Mouse (Mus musculus): ENCODE measurements around the gene Slc2a8. TPM values are rescaled to one million over a fixed set of nuclear protein-coding genes. Genes with fewer than 3 reads are reported as not detected.

Slc2a8 gene
- total and polyA plus RNA-seq, 3 experiments, result 7.4 to 16.0 TPM; not detected in 1

- TF ChIP-seq MAX (IDR thresholded peaks at IDR 0.05; ENCODE audit: low read length), result peak; percentile 65; the same call in 1 of the 2 replicates
- 0 out of 2 replicates have a peak, but pooled peaks have one; percentile 77 for TF ChIP-seq POLR2AphosphoS5 (IDR thresholded peaks at IDR 0.05; ENCODE audit: borderline replicate concordance, low read depth, low read length)
- TF ChIP-seq MXI1 (IDR thresholded peaks at IDR 0.05; ENCODE audit: low read depth, low read length), result peak; percentile 93
Measured at GRCm38 (mm10) chr2:32961192-32961995, 20.5 kb downstream of the Slc2a8 start, which contains the start of the genes Rpl12 and Lrsam1 (continued).

- no peak for TF ChIP-seq CHD2 (IDR thresholded peaks at IDR 0.05; ENCODE audit: low read length)
- no peak for TF ChIP-seq JUND (IDR thresholded peaks at IDR 0.05; ENCODE audit: low read depth, low read length)
- no peak for TF ChIP-seq TAL1 (IDR thresholded peaks at IDR 0.05; ENCODE audit: low read length)
- TF ChIP-seq BHLHE40 (IDR thresholded peaks at IDR 0.05; ENCODE audit: borderline replicate concordance, low read depth, low read length), result no peak
- TF ChIP-seq GATA1 (IDR thresholded peaks at IDR 0.05; ENCODE audit: low read depth, low read length), result no peak
- TF ChIP-seq ETS1 (IDR thresholded peaks at IDR 0.05; ENCODE audit: low read depth, low read length), result no peak
- no peak for TF ChIP-seq TBP (IDR thresholded peaks at IDR 0.05; ENCODE audit: low read depth, low read length)
- no peak for TF ChIP-seq ZC3H11A (IDR thresholded peaks at IDR 0.05; ENCODE audit: low read depth, low read length)
- TF ChIP-seq MAFK (IDR thresholded peaks at IDR 0.05; ENCODE audit: borderline replicate concordance, low read depth, low read length), result no peak
- no peak for TF ChIP-seq POLR2AphosphoS5 (IDR thresholded peaks at IDR 0.05; ENCODE audit: borderline replicate concordance, low read depth, low read length)
- TF ChIP-seq ELF1 (IDR thresholded peaks at IDR 0.05; ENCODE audit: low read depth, low read length), result no peak
- TF ChIP-seq KAT2A (conservative IDR thresholded peaks at IDR 0.05; ENCODE audit: low read depth, low read length), result no peak
- TF ChIP-seq TCF12 (IDR thresholded peaks at IDR 0.05; ENCODE audit: low read depth, low read length), result no peak
- TF ChIP-seq USF2 (IDR thresholded peaks at IDR 0.05; ENCODE audit: borderline replicate concordance in 1 of 2, insufficient read depth in 1 of 2, low read depth in 1 of 2, low read length in 2 of 2), result no peak
- TF ChIP-seq HCFC1 (IDR thresholded peaks at IDR 0.05; ENCODE audit: low read depth, low read length), result no peak
- TF ChIP-seq POLR2AphosphoS2 (IDR thresholded peaks at IDR 0.05; ENCODE audit: low read length), result no peak
- no peak for TF ChIP-seq MEF2A (IDR thresholded peaks at IDR 0.05; ENCODE audit: extremely low read depth, insufficient replicate concordance, low read depth, low read length, poor library complexity, severe bottlenecking)
- TF ChIP-seq MAZ (IDR thresholded peaks at IDR 0.05; ENCODE audit: low read depth, low read length), result no peak
- TF ChIP-seq CTCF (IDR thresholded peaks at IDR 0.05 in 2 of 3, conservative IDR thresholded peaks at IDR 0.05 in 1 of 3; ENCODE audit: control insufficient read depth in 1 of 3, insufficient read depth in 1 of 3, low read depth in 2 of 3, low read length in 3 of 3, poor library complexity in 1 of 3, severe bottlenecking in 1 of 3), result no peak
- no peaks in the 10 kb centered on the region for H3K9me3 ChIP-seq (replicated peaks; ENCODE audit: insufficient read depth, low read length)
- H3K36me3 ChIP-seq (ENCODE audit: control insufficient read depth in 1 of 2, insufficient read depth in 2 of 2, low read length in 2 of 2), result peaks cover 6 to 12% of the 10 kb centered on the region in 2 experiments
- no peak overlapping the region for H3K4me3 ChIP-seq (ENCODE audit: control insufficient read depth in 1 of 2, insufficient read depth in 1 of 2, low read depth in 2 of 2, low read length in 2 of 2)
- H3K9ac ChIP-seq (ENCODE audit: control insufficient read depth, low read depth, low read length, poor library complexity, severe bottlenecking), result peak overlapping the region; percentile 86; the same call in 1 of the 2 replicates
- H3K27ac ChIP-seq (ENCODE audit: control insufficient read depth, low read depth, low read length), result no peak overlapping the region
- DNase-seq (ENCODE audit: low read depth, low spot score), result no peak
- no peaks in the 10 kb centered on the region for H3K27me3 ChIP-seq (ENCODE audit: control insufficient read depth in 1 of 2, insufficient read depth in 2 of 2, low read length in 2 of 2)
- peaks cover 42% of the 10 kb centered on the region for H3K79me2 ChIP-seq (ENCODE audit: control insufficient read depth, insufficient read depth, low read length, poor library complexity)
- H3K4me1 ChIP-seq (ENCODE audit: control insufficient read depth in 1 of 2, insufficient read depth in 2 of 2, low read length in 2 of 2), result peaks cover 0 to 13% of the 10 kb centered on the region in 2 experiments; a peak in 3 of 4 replicates
Measured at GRCm38 (mm10) chr2:32960273-32960672, 21.6 kb downstream of the Slc2a8 start.
